Mouse (Mus musculus): ENCODE measurements around the gene Cyp2ab1. TPM values are rescaled to one million over a fixed set of nuclear protein-coding genes. Genes with fewer than 3 reads are reported as not detected.
A peak's percentile ranks its signal among the peaks of the same experiment; 100 is the strongest.

The Cyp2ab1 gene
- total and polyA plus RNA-seq, 3 experiments: not detected

DNA sequence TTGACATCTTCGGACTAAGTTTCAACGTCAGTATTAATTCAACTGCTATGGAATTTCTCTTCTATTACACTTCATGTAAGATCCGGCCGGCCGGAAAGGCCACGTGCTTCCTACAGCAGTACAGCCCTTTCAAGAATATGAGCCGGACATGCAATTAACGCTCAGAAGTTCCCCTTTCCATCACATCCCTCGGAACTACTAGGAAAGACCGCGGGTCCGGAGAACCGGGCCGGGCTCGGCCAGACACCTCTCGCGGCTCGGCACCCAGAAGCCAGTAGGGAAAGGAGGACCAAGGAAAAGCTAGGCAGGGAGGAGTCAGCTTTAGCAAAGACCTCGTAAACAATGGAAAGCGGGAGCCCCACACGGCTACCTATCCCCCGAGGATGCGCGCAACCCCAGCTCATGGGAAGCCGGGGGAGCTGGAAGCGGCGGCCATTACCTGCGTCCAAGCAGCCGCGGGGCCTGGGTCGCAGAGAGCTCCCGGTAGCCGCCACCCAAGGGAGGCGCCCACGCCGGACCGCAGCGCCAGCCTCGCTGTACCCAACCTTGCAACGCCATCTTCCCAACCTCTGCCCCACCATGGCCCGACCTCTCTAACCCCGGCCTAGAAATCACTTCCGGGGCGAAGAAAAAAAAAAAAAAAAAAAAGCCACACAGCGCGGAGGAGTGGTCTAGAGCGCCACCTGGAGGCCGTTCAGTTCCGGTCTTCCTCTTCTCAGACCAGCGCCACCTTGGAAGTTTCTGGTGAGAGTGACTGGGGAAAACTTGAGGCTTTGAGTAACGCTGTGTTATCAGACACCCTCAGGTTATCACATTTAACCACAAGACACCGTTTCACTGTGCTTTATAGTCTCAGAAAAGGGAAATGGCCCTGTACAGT is 23.2 kb downstream of the Cyp2ab1 start, which contains the start of gene Parl:
Gene Parl, minus strand, starts transcription at position 618 of the 880 bp plus-strand sequence.
- dilution Hi-C loops (cut with MboI; ENCODE audit: extremely low pct_ligation_motif_present, extremely low pct_unique_long_range_greater_than_20kb, low sequenced_read_pairs): no loop called here
- Histone ChIP-seq H3K4me2 (ENCODE audit: insufficient read depth, low read depth, poor library complexity, severe bottlenecking) (peak within 1 kb of the TSS; percentile 98), H3K9me3 (replicated peaks; ENCODE audit: low read length) (no peaks in the 10 kb centered on the region), H3K27me3 (replicated peaks) (no peaks in the 10 kb centered on the region), H3K27ac (ENCODE audit: insufficient read depth, low read depth) (peak within 1 kb of the TSS; percentile 5; the same call in 1 of the 2 replicates), H3K9ac (ENCODE audit: insufficient read depth, low read depth) (peak within 1 kb of the TSS; percentile 84), H3K79me2 (replicated peaks; ENCODE audit: control insufficient read depth, extremely low read depth, insufficient read depth, poor library complexity, severe bottlenecking) (peaks cover 48% of the 10 kb centered on the region), H3K36me3 (replicated peaks in 1 of 2; ENCODE audit: control insufficient read depth in 1 of 2, insufficient read depth in 1 of 2, low read length in 1 of 2) (peaks cover 11 to 28% of the 10 kb centered on the region in 2 experiments), H3K4me1 (ENCODE audit: control insufficient read depth in 1 of 2, insufficient read depth in 2 of 2) (peaks cover 0 to 31% of the 10 kb centered on the region in 2 experiments; a peak in 2 of 4 replicates), H3K4me3 (replicated peaks in 1 of 3; ENCODE audit: low read depth in 2 of 3, low read length in 2 of 3, poor library complexity in 1 of 3) (peak within 1 kb of the TSS; percentile 71 to 89 (median 82))
- DNase-seq (ENCODE audit: extremely low read depth): peak; percentile 97
- in situ Hi-C loops (cut with MboI; ENCODE audit: low pct_ligation_motif_present, low pct_unique_long_range_greater_than_20kb, low sequenced_read_pairs): no loop called here
- peak; percentile 29; the same call in 1 of the 2 replicates for TF ChIP-seq ZMIZ1 (IDR thresholded peaks at IDR 0.05; ENCODE audit: low read depth, low read length)
- TF ChIP-seq EP300 (IDR thresholded peaks at IDR 0.05; ENCODE audit: low read length): no peak
- peak; percentile 95 for TF ChIP-seq ELF1 (IDR thresholded peaks at IDR 0.05; ENCODE audit: low read depth, low read length)
- peak; percentile 92 for TF ChIP-seq TCF12 (IDR thresholded peaks at IDR 0.05; ENCODE audit: low read depth, low read length)
- peak; percentile 85 for TF ChIP-seq POLR2A (IDR thresholded peaks at IDR 0.05; ENCODE audit: low read depth, low read length)
- 0 out of 2 replicates have a peak, but pooled peaks have one; percentile 6 for TF ChIP-seq ZKSCAN1 (IDR thresholded peaks at IDR 0.05; ENCODE audit: borderline replicate concordance, low read depth, low read length)
- TF ChIP-seq NRF1 (IDR thresholded peaks at IDR 0.05; ENCODE audit: low read depth, low read length): peak; percentile 47; the same call in 1 of the 2 replicates
- TF ChIP-seq MEF2A (IDR thresholded peaks at IDR 0.05; ENCODE audit: borderline replicate concordance, low read depth, low read length): 0 out of 2 replicates have a peak, but pooled peaks have one; percentile 44
- TF ChIP-seq USF1 (IDR thresholded peaks at IDR 0.05; ENCODE audit: low read depth, low read length): no peak; the same call in 1 of the 2 replicates
- peak; percentile 77; the same call in 1 of the 2 replicates for TF ChIP-seq TBP (conservative IDR thresholded peaks at IDR 0.05; ENCODE audit: low read depth, low read length)
- TF ChIP-seq ZC3H11A (IDR thresholded peaks at IDR 0.05; ENCODE audit: low read depth, low read length): no peak
- peak; percentile 99 for TF ChIP-seq ZNF384 (IDR thresholded peaks at IDR 0.05; ENCODE audit: low read depth, low read length)
- TF ChIP-seq NELFE (IDR thresholded peaks at IDR 0.05; ENCODE audit: low read depth, low read length): peak; percentile 86; the same call in 1 of the 2 replicates
- TF ChIP-seq MXI1 (IDR thresholded peaks at IDR 0.05; ENCODE audit: low read depth, low read length): peak; percentile 98
- no peak; the same call in 1 of the 2 replicates for TF ChIP-seq JUND (conservative IDR thresholded peaks at IDR 0.05; ENCODE audit: low read depth, low read length)
- TF ChIP-seq JUN (IDR thresholded peaks at IDR 0.05; ENCODE audit: insufficient read depth, low read depth, low read length): no peak
- TF ChIP-seq CTCF (conservative IDR thresholded peaks at IDR 0.05 in 1 of 2, IDR thresholded peaks at IDR 0.05 in 1 of 2; ENCODE audit: low read depth in 2 of 2, low read length in 2 of 2): peak; percentile 76 to 100
- peak; percentile 78 for TF ChIP-seq RAD21 (IDR thresholded peaks at IDR 0.05; ENCODE audit: low read depth, low read length)
- no peak for TF ChIP-seq E2F4 (IDR thresholded peaks at IDR 0.05; ENCODE audit: insufficient replicate concordance, low read depth, low read length)
- no peak for TF ChIP-seq GABPA (IDR thresholded peaks at IDR 0.05; ENCODE audit: insufficient replicate concordance, low read depth, low read length)
- TF ChIP-seq CHD1 (IDR thresholded peaks at IDR 0.05; ENCODE audit: low read depth, low read length): no peak
- TF ChIP-seq IRF4 (IDR thresholded peaks at IDR 0.05; ENCODE audit: low read depth, low read length): peak; percentile 78
- no peak for TF ChIP-seq RCOR1 (conservative IDR thresholded peaks at IDR 0.05; ENCODE audit: low read depth, low read length)
- peak; percentile 92 for TF ChIP-seq CHD2 (IDR thresholded peaks at IDR 0.05; ENCODE audit: low read length)
- TF ChIP-seq HCFC1 (IDR thresholded peaks at IDR 0.05; ENCODE audit: low read depth, low read length): peak; percentile 91
- no peak for TF ChIP-seq POLR2AphosphoS2 (IDR thresholded peaks at IDR 0.05; ENCODE audit: low read depth, low read length)
- no peak for TF ChIP-seq ETS1 (conservative IDR thresholded peaks at IDR 0.05; ENCODE audit: low read depth, low read length)
- TF ChIP-seq MAX (IDR thresholded peaks at IDR 0.05; ENCODE audit: low read length): peak; percentile 95
- peak; percentile 69 for TF ChIP-seq SIN3A (IDR thresholded peaks at IDR 0.05; ENCODE audit: low read length)
- TF ChIP-seq MYC (IDR thresholded peaks at IDR 0.05; ENCODE audit: low read depth, low read length): peak; percentile 98
- no peak for TF ChIP-seq PAX5 (IDR thresholded peaks at IDR 0.05; ENCODE audit: low read length)
- TF ChIP-seq BHLHE40 (IDR thresholded peaks at IDR 0.05; ENCODE audit: low read depth, low read length): peak; percentile 56; the same call in 1 of the 2 replicates
- TF ChIP-seq KAT2A (IDR thresholded peaks at IDR 0.05; ENCODE audit: insufficient replicate concordance, low read length): peak; percentile 81; the same call in 1 of the 2 replicates
- 0 out of 2 replicates have a peak, but pooled peaks have one; percentile 23 for TF ChIP-seq USF2 (conservative IDR thresholded peaks at IDR 0.05; ENCODE audit: low read depth, low read length)
- peak; percentile 91; the same call in 1 of the 2 replicates for TF ChIP-seq UBTF (IDR thresholded peaks at IDR 0.05; ENCODE audit: low read depth, low read length)
- TF ChIP-seq SMC3 (IDR thresholded peaks at IDR 0.05; ENCODE audit: low read depth, low read length): peak; percentile 77
- TF ChIP-seq MAZ (IDR thresholded peaks at IDR 0.05; ENCODE audit: low read depth, low read length): peak; percentile 79; the same call in 1 of the 2 replicates
